Mouse (Mus musculus) lung, embryonic 16.5 days (tissue): ENCODE measurements around the gene Unc5cl. TPM values are rescaled to one million over a fixed set of nuclear protein-coding genes. Genes with fewer than 3 reads are reported as not detected.

Experiments used
- polyA plus RNA-seq: library from polyadenylated mRNA; unstranded; fragments of >200 nt; fragmentation: Nextera tagmentation; extraction: Ambion mirVana; gene quantifications from 2 replicates; pipeline ENCODE4 v1.2.1, GENCODE M21; 2015

Gene Unc5cl
- polyA plus RNA-seq, 1 experiment from 2014 or later, result 2.7 TPM

Other genes with a start within 250 kb of the Unc5cl start
- gene Trem1, start 222.1 kb upstream of the Unc5cl start, polyA plus RNA-seq, result 0.20 and 0.43 TPM in 2 replicates
- 0.29 and 0.51 TPM in 2 replicates for gene Trem3, start 207.1 kb upstream of the Unc5cl start, polyA plus RNA-seq
- 0.31 TPM in 2 replicates for gene Treml4, start 190.6 kb upstream of the Unc5cl start, polyA plus RNA-seq
- gene Treml2, start 155.4 kb upstream of the Unc5cl start, polyA plus RNA-seq, result 0.34 and 0.40 TPM in 2 replicates
- gene B430306N03Rik, start 138.8 kb upstream of the Unc5cl start, polyA plus RNA-seq, result 0.34 and 0.70 TPM in 2 replicates
- gene Trem2, start 108.5 kb upstream of the Unc5cl start, polyA plus RNA-seq, result 4.5 and 5.6 TPM in 2 replicates
- 2.3 and 2.6 TPM in 2 replicates for gene Treml1, start 95.0 kb upstream of the Unc5cl start, polyA plus RNA-seq
- 18.1 and 19.7 TPM in 2 replicates for gene Nfya, start 45.0 kb upstream of the Unc5cl start, polyA plus RNA-seq
- gene Oard1, start 44.9 kb upstream of the Unc5cl start, polyA plus RNA-seq, result 67.8 and 68.4 TPM in 2 replicates
- gene Apobec2, start 22.0 kb upstream of the Unc5cl start, polyA plus RNA-seq, result 9.9 and 10.5 TPM in 2 replicates
- gene Tspo2, start 3.4 kb upstream of the Unc5cl start, polyA plus RNA-seq, result 2.6 and 3.2 TPM in 2 replicates